Mouse (Mus musculus) brain, adult 2 months (tissue): ENCODE measurements around the gene Gli1.
A peak's percentile ranks its signal among the peaks of the same experiment; 100 is the strongest.

Source experiments
- DNase-seq: peaks from one replicate; pipeline ENCODE4 v3.0.0; 2011; ENCODE audit warnings: low read depth, low spot score

Gli1 gene

GRCm38 (mm10) chr10:127292987-127293538 lies 48.7 kb downstream of the Gli1 start:
- peak; percentile 54 for DNase-seq

GRCm38 (mm10) chr10:127291881-127292638 lies 49.7 kb downstream of the Gli1 start:
- no peak for DNase-seq

- peak; percentile 60 for DNase-seq
These were observed 50.6 kb downstream of the Gli1 start for GRCm38 (mm10) chr10:127290930-127291880.

DNA sequence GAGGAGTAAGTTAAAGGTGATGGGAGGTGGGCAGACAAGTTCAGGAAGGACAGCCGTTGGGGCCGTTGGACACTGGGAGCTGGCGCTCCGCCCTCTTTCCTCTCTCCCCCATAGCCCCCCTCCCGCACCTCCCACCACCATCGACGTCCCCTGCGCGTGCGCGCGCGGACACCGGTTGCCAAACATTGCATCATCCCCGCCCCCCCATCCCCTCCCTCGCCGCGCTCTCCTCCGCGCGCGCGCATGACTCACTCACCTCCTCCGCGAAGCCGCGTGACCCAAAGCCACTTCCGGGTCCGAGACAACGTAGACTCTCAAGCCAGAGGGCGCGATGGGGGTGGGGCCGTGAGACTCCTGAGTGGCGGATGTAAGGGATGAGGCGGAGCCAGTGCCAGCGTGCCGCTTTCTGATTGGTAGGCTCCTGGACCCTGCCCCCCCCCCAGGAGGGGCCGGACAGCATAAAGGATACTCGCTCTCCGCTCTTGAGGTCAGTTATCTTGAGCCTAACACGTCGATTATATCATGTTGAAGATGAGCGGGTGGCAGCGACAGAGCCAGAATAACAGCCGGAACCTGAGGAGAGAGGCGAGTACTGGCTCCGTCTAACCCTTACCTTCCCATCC lies 51.4 kb downstream of the Gli1 start:
- peak; percentile 100 for DNase-seq

DNA sequence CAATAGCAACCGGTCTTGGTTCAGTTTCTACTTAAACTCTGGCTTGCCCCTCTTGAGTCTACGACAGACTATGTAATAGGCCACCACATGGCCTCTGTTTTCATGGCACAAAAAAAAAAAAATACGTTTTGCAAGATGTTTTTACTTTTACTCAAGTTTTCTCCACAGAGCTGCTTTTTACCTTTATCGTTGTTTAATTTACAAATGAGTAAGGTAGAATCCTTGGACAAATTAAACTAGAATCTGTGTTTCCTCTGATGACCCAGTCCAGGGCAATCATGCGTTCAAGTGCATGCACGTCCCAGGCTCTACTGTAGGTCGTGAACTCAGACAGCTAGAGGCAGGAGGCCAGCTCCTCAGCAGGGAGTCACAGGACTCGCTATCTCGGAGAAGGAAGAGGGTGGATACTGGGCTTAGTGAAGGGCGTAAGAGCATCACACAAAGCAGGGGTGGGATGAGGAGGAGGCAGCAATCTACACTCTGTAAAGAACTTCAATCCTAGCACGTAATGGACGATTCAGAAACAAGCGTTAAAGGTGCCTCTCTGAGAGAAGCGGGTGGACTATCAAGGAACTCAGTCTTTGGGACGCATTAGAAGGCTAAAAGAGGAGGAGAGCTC lies 52.1 kb downstream of the Gli1 start:
- DNase-seq, result peak; percentile 87

GRCm38 (mm10) chr10:127288800-127289572 lies 52.8 kb downstream of the Gli1 start, which contains the start of gene Mbd6:
Mbd6 (minus strand) TSS chr10:127289018.
- DNase-seq, result peak; percentile 97

- DNase-seq, result peak; percentile 74
These were observed 53.4 kb downstream of the Gli1 start for GRCm38 (mm10) chr10:127288328-127288799.

DNA sequence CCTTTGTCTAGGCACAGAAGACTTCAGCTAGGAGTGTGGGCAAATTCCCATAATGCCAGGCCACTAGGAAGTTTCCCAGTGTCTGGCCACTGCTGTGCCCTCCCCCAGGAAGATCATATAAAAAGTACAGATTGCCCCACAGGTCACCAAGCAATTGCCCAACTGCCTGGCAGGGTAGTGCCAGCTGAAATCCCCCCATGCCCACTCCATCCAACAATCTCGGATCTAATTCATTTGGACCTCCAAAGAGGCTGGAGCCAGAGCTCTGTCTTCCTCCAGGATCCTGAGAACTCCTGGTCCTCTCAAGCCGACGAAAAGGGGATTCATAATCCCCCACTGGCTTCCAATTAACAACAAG lies 53.9 kb downstream of the Gli1 start:
- DNase-seq, result no peak

DNA sequence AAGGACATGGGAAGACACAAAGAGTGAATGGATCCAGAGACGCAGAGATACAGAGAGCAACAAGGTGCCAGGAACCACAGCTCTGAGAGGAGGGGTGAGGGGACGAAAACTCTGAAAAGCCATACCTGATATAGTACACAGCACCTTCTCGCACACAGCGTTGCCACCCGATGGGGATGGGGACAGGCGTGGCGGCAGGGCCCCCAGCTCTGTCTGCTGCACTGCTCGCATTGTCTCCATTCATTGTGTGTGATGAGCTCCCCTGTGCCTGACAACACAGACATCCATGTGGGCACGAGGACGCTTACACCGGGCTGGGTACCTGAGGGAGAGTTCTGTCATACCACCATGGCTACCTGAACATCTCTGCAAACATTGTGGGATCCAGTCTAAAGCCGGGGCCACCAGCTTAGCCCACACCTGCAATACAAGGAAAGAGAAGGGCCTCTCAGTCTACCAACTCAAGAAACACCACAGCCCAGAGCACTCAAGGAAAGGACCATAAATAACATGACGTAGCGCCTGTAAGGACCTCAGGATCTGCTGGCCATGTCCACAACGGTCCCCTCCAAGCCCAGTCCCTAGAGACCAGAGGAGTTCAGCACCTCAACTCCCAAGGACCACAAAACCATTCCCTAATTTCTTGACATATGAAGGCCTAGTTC lies 54.4 kb downstream of the Gli1 start:
- DNase-seq, result no peak

- DNase-seq, result no peak
These were observed 55.0 kb downstream of the Gli1 start for GRCm38 (mm10) chr10:127286730-127287129.

DNA sequence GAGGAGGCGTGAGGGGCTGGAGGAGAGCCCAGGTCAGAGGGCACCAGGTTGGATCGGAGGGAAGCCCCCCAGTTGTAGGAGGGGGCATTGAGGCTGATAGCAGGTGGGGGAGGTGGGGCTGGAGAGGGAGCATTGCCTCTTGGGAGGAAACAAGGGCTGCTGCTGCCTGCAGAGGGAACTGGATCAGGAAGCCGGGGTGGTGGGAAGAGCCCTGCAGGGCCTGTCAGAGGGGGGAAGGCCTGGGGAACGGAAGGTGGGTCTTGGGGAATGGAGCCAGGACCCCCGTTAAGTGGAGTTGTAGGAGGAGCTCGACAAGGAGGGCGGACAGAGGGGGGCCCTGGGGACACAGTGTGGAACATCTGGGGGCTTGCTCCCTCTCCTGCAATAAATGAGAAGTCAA lies 55.6 kb downstream of the Gli1 start:
- DNase-seq, result no peak

GRCm38 (mm10) chr10:127285644-127286043 lies 56.1 kb downstream of the Gli1 start:
- no peak for DNase-seq

DNA sequence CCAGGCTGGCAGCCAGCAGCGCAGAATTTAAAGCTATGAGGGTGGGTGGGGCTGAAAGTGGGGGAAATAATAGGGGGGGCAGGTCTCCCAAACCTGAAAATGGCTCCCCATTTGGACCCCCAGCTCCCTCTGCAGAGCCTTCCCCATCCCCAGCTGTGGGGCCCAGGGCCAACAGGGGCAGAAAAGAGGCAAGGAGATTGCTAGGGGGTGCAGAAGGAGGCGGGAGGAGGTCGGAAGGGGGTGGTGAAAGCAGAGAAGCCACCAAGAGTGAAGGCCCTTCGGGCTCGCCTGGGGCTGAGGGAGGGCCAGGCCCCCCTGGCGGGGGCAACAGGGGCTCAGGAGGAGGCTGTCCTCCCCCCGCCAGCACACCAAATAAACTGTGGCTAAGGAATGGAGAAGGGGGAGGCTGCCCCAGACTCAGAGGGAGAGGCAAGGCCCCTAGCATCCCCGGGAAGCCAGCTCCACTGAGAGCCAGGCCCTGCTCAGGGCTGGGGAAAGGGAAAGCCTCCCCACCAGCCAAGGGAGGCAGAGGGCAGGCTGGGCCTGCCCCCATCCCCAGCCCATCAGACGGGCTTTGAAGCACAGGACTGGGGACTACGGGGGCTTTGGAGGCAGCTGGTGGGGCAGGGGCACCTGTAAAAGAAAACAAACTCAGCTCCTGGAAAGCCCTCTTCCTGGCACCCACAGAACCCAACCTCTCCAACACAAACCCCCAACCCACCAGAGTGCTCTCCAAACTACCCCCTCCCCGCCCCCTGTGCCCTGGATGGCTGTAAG lies 56.9 kb downstream of the Gli1 start:
- DNase-seq, result no peak

- DNase-seq, result no peak
These were observed 57.6 kb downstream of the Gli1 start for GRCm38 (mm10) chr10:127284105-127284622.

DNA sequence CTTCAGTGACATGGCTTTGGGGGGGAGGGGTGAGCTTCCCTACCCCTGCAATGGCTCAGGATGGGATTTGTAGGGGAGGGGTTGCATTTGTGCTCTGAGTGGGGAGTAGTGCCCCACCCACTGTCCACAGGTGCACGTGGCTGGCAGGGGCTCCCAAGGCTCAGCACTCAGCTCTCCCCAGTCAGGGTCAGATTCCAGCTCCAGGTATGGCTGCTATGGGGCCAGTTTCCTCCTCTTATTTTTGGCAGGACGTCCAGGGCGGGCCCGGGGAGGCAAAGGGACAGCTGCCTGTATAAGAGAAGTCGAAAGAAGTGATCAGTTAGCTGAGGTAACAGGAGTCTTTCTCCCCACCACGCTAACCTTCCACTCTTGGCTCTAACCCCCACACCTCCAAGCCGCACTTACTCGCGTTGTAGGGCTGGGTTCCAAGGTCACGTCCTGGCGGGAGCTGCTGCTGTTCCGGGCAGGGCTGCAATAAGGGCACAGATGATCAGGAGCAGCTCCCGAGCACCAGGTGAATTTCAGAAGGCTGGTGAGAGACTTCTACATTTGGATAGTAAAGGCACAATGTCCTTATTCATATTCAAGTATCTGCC lies 59.1 kb downstream of the Gli1 start:
- no peak for DNase-seq

- no peak for DNase-seq
These were observed 60.5 kb downstream of the Gli1 start for GRCm38 (mm10) chr10:127281316-127281715.
